Mouse (Mus musculus) adipocyte (in vitro differentiated cells): ENCODE data around the gene Nectin1.

Source experiments
- DNase-seq: peaks from one replicate; pipeline ENCODE4 v3.0.0-alpha.2; 2016; ENCODE audit warnings: low spot score

Nectin1 gene

GRCm38 (mm10) chr9:43743647-43744137 lies at the start of gene Nectin1:
Gene Nectin1 (plus strand): TSS chr9:43743984.
- peak; percentile 84 for DNase-seq

- DNase-seq: peak; percentile 76
Measured at GRCm38 (mm10) chr9:43698080-43698712, 45.6 kb upstream of the Nectin1 start.

- no peak for DNase-seq
Measured at GRCm38 (mm10) chr9:43698841-43699240, 44.9 kb upstream of the Nectin1 start.

GRCm38 (mm10) chr9:43699417-43700225 lies 44.2 kb upstream of the Nectin1 start:
- DNase-seq: no peak

GRCm38 (mm10) chr9:43700226-43700579 lies 43.6 kb upstream of the Nectin1 start:
- DNase-seq: no peak

GRCm38 (mm10) chr9:43701748-43702147 lies 42.0 kb upstream of the Nectin1 start:
- no peak for DNase-seq

- no peak for DNase-seq
Measured at GRCm38 (mm10) chr9:43707571-43707970, 36.2 kb upstream of the Nectin1 start.

GRCm38 (mm10) chr9:43708715-43709114 lies 35.1 kb upstream of the Nectin1 start:
- no peak for DNase-seq

- no peak for DNase-seq
Measured at GRCm38 (mm10) chr9:43713432-43713831, 30.4 kb upstream of the Nectin1 start.

GRCm38 (mm10) chr9:43719407-43719839 lies 24.4 kb upstream of the Nectin1 start:
- no peak for DNase-seq

GRCm38 (mm10) chr9:43720046-43720445 lies 23.7 kb upstream of the Nectin1 start:
- no peak for DNase-seq

GRCm38 (mm10) chr9:43724093-43724492 lies 19.7 kb upstream of the Nectin1 start:
- no peak for DNase-seq

GRCm38 (mm10) chr9:43729450-43730266 lies 14.1 kb upstream of the Nectin1 start:
- DNase-seq: no peak

GRCm38 (mm10) chr9:43730284-43731027 lies 13.3 kb upstream of the Nectin1 start:
- DNase-seq: no peak

GRCm38 (mm10) chr9:43731880-43732279 lies 11.9 kb upstream of the Nectin1 start:
- DNase-seq: no peak

GRCm38 (mm10) chr9:43732671-43733070 lies 11.1 kb upstream of the Nectin1 start:
- DNase-seq: no peak

- DNase-seq: no peak
Measured at GRCm38 (mm10) chr9:43734952-43735351, 8.8 kb upstream of the Nectin1 start.

- no peak for DNase-seq
Measured at GRCm38 (mm10) chr9:43736046-43736730, 7.6 kb upstream of the Nectin1 start.

- no peak for DNase-seq
Measured at GRCm38 (mm10) chr9:43737331-43737730, 6.5 kb upstream of the Nectin1 start.

- DNase-seq: no peak
Measured at GRCm38 (mm10) chr9:43737871-43738292, 5.9 kb upstream of the Nectin1 start.

GRCm38 (mm10) chr9:43738480-43739084 lies 5.2 kb upstream of the Nectin1 start:
- DNase-seq: no peak
